Mouse (Mus musculus) stomach, embryonic 16.5 days (tissue): ENCODE results near the gene Cdkl1. TPM values are rescaled to one million over a fixed set of nuclear protein-coding genes. Genes with fewer than 3 reads are reported as not detected.
A peak's percentile ranks its signal among the peaks of the same experiment; 100 is the strongest.

Source experiments
- ATAC-seq: fragments of 200-750 bp; cut with Nextera tagmentation; 2 replicates; pipeline ENCODE4 v1.8.0; 2017; ENCODE audit warnings: moderate number of reproducible peaks, moderate TSS enrichment; ENCODE audit not compliant: insufficient read depth, low FRiP score
- H3K27ac ChIP-seq: fragments of 300-500 bp; sonication (generic); 2 replicates; pipeline ENCODE4 v1.5.1; 2014; ENCODE audit warnings: low read length
- H3K27me3 ChIP-seq: fragments of 300-500 bp; sonication (generic); 2 replicates; pipeline ENCODE4 v1.6.1; 2014; ENCODE audit warnings: low read length, control low read depth, mixed read lengths; ENCODE audit not compliant: control insufficient read depth, insufficient read depth
- H3K36me3 ChIP-seq: fragments of 300-500 bp; sonication (generic); 2 replicates; pipeline ENCODE4 v1.6.1; 2014; ENCODE audit warnings: low read length; ENCODE audit not compliant: control insufficient read depth, insufficient read depth
- H3K4me1 ChIP-seq: fragments of 300-500 bp; sonication (generic); 2 replicates; pipeline ENCODE4 v1.6.1; 2014; ENCODE audit warnings: low read length, control low read depth, mixed read lengths; ENCODE audit not compliant: control insufficient read depth, insufficient read depth
- H3K4me2 ChIP-seq: fragments of 300-500 bp; sonication (generic); 2 replicates; pipeline ENCODE4 v1.6.1; 2014; ENCODE audit warnings: low read depth, low read length, mixed read lengths
- H3K4me3 ChIP-seq: fragments of 300-500 bp; sonication (generic); replicated peaks from 2 replicates; pipeline ENCODE4 v1.5.1; 2014; ENCODE audit warnings: mild to moderate bottlenecking, low read length
- H3K9ac ChIP-seq: fragments of 300-500 bp; sonication (generic); 2 replicates; pipeline ENCODE4 v1.6.1; 2014; ENCODE audit warnings: low read length
- H3K9me3 ChIP-seq: fragments of 300-500 bp; sonication (generic); replicated peaks from 2 replicates; pipeline ENCODE4 v1.6.1; 2016; ENCODE audit warnings: low read length, control low read depth; ENCODE audit not compliant: control insufficient read depth
- WGBS: fragments of 180-500 bp; shearing (Covaris S2); extraction: QIAGEN DNeasy Blood & Tissue Kit; methylation state at CpG from one replicate; pipeline ENCODE4 v1.1.7; 2014; 5-methylcytosine and 5-hydroxymethylcytosine counted together
- polyA plus RNA-seq: library from polyadenylated mRNA; unstranded; fragments of >200 nt; fragmentation: Nextera tagmentation; extraction: Ambion mirVana; gene quantifications from 2 replicates; pipeline ENCODE4 v1.2.1, GENCODE M21; 2015

Gene Cdkl1
- polyA plus RNA-seq, 1 experiment from 2014 or later: 2.6 TPM

DNA sequence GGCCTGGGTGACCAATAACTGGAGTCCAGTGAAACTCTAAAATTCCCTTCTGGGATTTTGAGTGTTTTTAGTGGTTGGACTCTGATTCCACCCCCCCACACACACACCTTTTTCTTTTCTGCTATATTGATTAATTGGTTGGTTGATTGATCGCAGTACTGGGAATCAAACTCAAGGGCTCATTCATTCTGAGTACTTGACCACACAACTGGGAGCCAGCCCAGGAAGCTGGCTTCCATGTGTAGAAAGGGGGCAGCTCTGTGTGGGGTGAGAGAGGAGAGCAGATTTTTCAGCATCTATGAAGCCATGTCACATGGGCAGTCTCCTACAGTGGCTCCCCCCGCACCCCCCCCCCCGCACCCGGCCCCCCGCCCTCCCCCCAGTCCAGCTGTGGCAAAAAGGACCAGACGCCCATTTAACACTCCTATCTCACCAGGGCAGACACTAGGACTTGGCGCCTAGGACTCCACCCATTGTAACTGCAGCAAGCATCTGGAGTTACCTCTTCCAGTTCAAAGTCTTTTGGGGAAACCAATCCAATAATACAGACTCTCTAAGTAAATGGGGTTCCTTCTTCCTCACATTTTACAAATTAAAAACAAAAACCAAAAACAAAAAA is 31.7 kb downstream of the Cdkl1 start:
- H3K36me3 ChIP-seq: no peaks in the 10 kb centered on the region
- H3K9ac ChIP-seq: no peak overlapping the region
- no peaks in the 10 kb centered on the region for H3K9me3 ChIP-seq
- no peak for ATAC-seq
- H3K4me3 ChIP-seq: no peak overlapping the region
- peak overlapping the region; percentile 63; the same call in 1 of the 2 replicates for H3K4me2 ChIP-seq
- H3K27ac ChIP-seq: peak overlapping the region; percentile 77; the same call in 1 of the 2 replicates
- 52% methylated on average over 3 of the region's 7 CpGs for WGBS
- H3K27me3 ChIP-seq: no peaks in the 10 kb centered on the region
- peaks cover 30% of the 10 kb centered on the region for H3K4me1 ChIP-seq

DNA sequence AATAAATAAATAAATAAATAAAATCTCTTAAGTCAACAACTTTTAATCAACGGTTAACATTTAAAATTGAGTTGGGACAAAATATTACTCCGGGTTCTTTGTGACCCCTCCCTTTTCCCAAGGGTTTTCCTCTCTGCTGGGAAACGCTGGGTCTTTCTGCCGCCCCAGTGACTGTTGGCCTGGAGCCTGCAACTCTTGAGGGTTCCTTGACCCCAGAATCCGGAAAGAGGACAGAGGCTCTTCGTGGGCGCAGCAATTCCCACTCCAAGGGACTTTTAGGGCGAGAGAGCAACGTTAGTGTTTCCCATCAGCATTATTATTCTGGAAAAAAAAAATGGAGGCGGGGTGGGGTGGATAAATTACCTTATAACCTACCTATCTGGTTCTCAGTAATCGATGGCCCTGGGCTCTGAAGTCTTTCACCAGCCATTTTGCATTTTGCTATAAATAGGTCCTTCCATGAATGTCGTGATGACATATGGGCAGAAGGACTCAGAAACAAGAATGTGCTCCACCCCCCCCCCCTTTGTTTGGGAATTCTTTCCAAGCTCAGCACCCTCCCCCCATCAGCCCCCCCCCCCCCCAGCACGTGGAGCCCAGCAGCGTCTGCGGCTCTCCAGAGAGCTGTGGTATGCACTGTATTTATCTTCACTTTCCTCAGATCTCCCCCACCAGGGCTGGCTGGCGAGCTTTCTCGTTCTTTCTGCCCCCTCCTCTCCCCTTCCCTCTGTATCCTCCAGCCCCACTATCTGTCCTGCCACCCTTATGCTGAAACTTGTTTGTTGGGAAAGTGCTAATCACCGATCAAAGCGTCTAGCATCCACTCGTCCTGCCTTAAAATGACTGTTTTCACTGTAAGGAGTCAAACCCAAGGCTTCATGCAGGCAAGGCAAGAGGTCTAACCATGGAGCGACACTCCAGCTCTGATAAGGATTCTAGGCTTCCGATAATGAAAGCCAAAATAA is 32.6 kb downstream of the Cdkl1 start:
- peak; percentile 51; the same call in 1 of the 2 replicates for ATAC-seq
- H3K9ac ChIP-seq: peak overlapping the region; percentile 61
- WGBS: 5% methylated on average over 22 of the region's 22 CpGs

DNA sequence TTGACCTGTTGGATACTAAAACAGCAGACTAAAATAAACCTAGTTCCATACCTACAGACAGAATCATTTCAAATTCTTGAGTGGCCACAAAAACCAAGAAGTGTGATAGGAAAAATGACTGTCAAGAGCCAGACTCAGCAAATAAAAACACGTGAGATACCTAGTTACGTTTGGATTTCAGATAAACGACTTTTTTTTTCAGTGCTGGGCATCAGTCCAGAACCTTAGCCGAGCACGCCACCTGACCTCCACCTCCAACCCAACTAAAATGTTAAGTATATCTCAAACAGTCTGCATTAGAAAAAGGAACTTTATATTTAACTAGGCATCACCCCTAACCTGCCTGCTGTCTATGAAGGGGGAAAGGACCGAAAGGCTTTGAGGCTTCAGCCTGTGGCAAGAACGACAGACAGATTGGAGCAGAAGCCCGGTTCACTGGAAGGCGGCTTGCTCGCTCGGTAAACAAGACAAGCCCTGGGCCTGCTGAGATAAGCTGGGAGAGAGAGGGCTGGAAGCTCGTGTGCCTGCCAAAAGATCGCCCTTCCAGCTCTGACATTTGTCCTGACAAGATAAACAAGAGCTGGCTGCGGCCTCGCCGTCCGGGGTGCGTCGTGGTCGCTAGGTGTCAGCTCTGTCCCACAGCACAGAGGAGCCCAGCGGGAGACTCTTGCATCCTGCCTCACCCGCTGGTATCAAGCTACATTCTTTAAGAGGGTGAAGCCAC is 33.5 kb downstream of the Cdkl1 start:
- Histone ChIP-seq H3K36me3 (no peaks in the 10 kb centered on the region), H3K9me3 (no peaks in the 10 kb centered on the region), H3K27me3 (no peaks in the 10 kb centered on the region), H3K4me3 (peak overlapping the region; percentile 36), H3K27ac (peak overlapping the region; percentile 73), H3K9ac (peak overlapping the region; percentile 65), H3K4me2 (peak overlapping the region; percentile 63), H3K4me1 (peaks cover 30% of the 10 kb centered on the region)
- peak; percentile 88 for ATAC-seq
- 5% methylated on average over 22 of the region's 22 CpGs for WGBS

More for the DNA sequence above, 32.6 kb downstream of the Cdkl1 start:
- Histone ChIP-seq H3K36me3 (no peaks in the 10 kb centered on the region), H3K27me3 (no peaks in the 10 kb centered on the region), H3K9me3 (no peaks in the 10 kb centered on the region), H3K4me2 (peak overlapping the region; percentile 63), H3K4me3 (peak overlapping the region; percentile 36), H3K4me1 (peaks cover 30% of the 10 kb centered on the region), H3K27ac (peak overlapping the region; percentile 77)

GRCm38 (mm10) chr12:69756015-69756414 is 35.1 kb downstream of the Cdkl1 start:
- no peaks in the 10 kb centered on the region for H3K9me3 ChIP-seq
- no peak for ATAC-seq
- H3K27ac ChIP-seq: no peak overlapping the region
- H3K27me3 ChIP-seq: no peaks in the 10 kb centered on the region
- 80% methylated on average over 5 of the region's 5 CpGs for WGBS
- H3K9ac ChIP-seq: no peak overlapping the region
- H3K4me2 ChIP-seq: no peak overlapping the region
- no peak overlapping the region for H3K4me3 ChIP-seq
- peaks cover 30% of the 10 kb centered on the region for H3K4me1 ChIP-seq
- H3K36me3 ChIP-seq: no peaks in the 10 kb centered on the region

DNA sequence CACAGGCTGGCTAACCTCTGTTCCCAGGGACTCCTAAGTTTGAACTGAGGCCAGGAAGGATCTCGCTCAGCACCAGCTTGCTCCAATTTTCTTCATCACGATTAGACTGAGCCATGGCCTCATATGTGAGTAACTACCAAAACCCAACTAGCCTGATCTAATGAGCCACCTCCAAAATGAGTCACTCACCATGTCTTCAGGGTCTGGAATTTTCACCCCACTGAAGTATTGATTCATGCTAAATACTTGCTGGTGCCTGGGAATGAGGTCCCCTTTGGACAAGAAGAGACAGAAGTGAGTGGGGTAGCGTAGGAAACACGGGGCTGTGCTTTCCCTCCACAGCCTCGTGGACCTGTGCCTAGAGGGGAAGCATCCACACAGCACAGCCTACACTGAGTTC is 37.1 kb downstream of the Cdkl1 start:
- H3K9me3 ChIP-seq: no peaks in the 10 kb centered on the region
- H3K4me2 ChIP-seq: no peak overlapping the region
- H3K36me3 ChIP-seq: no peaks in the 10 kb centered on the region
- 75% methylated on average over 5 of the region's 5 CpGs for WGBS
- ATAC-seq: no peak
- H3K27me3 ChIP-seq: no peaks in the 10 kb centered on the region
- H3K9ac ChIP-seq: no peak overlapping the region
- no peak overlapping the region for H3K4me3 ChIP-seq
- H3K4me1 ChIP-seq: peaks cover 24% of the 10 kb centered on the region
- H3K27ac ChIP-seq: no peak overlapping the region

DNA sequence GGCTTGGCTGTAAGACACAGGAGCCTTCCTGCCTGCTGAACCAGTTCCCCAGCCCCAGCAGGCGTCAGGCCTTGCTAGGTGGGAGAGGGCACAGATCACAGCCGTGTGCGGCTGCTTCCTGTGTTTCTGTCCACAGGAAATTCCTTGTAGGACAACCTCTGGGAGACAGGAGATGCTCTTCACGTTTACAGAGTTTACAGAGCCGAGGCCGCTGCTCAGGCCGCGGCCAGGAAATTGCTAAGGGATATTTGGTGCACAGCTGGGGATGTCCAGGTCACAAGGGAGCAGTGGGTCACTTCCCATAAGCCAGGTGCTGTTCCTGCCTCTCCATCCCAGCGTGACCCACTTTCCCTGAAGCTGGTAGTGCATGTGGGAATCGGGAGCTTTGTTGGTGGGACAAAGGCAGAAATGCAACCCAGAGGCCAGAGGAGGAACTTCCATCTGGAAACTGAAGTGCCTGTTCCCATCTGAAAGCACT is 39.2 kb downstream of the Cdkl1 start:
- Histone ChIP-seq H3K27ac (no peak overlapping the region), H3K4me1 (peaks cover 6% of the 10 kb centered on the region), H3K36me3 (no peaks in the 10 kb centered on the region), H3K27me3 (no peaks in the 10 kb centered on the region), H3K9me3 (no peaks in the 10 kb centered on the region), H3K4me3 (no peak overlapping the region), H3K9ac (no peak overlapping the region; the same call in 1 of the 2 replicates), H3K4me2 (no peak overlapping the region)
- ATAC-seq: peak; percentile 78
- 26% methylated on average over 10 of the region's 10 CpGs for WGBS

GRCm38 (mm10) chr12:69744138-69744537 is 46.9 kb downstream of the Cdkl1 start:
- Histone ChIP-seq H3K4me3 (no peak overlapping the region), H3K9ac (no peak overlapping the region), H3K27ac (no peak overlapping the region), H3K36me3 (no peaks in the 10 kb centered on the region), H3K27me3 (no peaks in the 10 kb centered on the region), H3K9me3 (no peaks in the 10 kb centered on the region), H3K4me2 (no peak overlapping the region), H3K4me1 (no peaks in the 10 kb centered on the region)
- WGBS: 73% methylated on average over 5 of the region's 5 CpGs
- no peak for ATAC-seq

- Histone ChIP-seq H3K9ac (no peak overlapping the region), H3K9me3 (no peaks in the 10 kb centered on the region), H3K27me3 (no peaks in the 10 kb centered on the region), H3K27ac (no peak overlapping the region), H3K4me2 (no peak overlapping the region), H3K4me1 (no peaks in the 10 kb centered on the region), H3K36me3 (no peaks in the 10 kb centered on the region), H3K4me3 (no peak overlapping the region)
- no peak for ATAC-seq
- 77% methylated on average over 5 of the region's 5 CpGs for WGBS
Measured at GRCm38 (mm10) chr12:69741965-69742364, 49.1 kb downstream of the Cdkl1 start.
